Mouse (Mus musculus) embryonic facial prominence, embryonic 13.5 days (tissue): ENCODE results near the gene Rexo1. TPM values are rescaled to one million over a fixed set of nuclear protein-coding genes. Genes with fewer than 3 reads are reported as not detected.
A peak's percentile ranks its signal among the peaks of the same experiment; 100 is the strongest.

Experiments
- ATAC-seq: fragments of 200-750 bp; cut with Nextera tagmentation; 2 replicates; pipeline ENCODE4 v1.8.0; 2017; ENCODE audit warnings: low read depth; ENCODE audit not compliant: insufficient number of reproducible peaks, insufficient read depth, low FRiP score, low TSS enrichment
- H3K27ac ChIP-seq: fragments of 300-500 bp; sonication (generic); 2 replicates; pipeline ENCODE4 v1.5.1; 2015; ENCODE audit warnings: moderate library complexity, mild to moderate bottlenecking, inconsistent platforms
- H3K27me3 ChIP-seq: fragments of 300-500 bp; sonication (generic); 2 replicates; pipeline ENCODE4 v1.6.1; 2015; ENCODE audit warnings: mild to moderate bottlenecking, inconsistent platforms
- H3K36me3 ChIP-seq: fragments of 300-500 bp; sonication (generic); 2 replicates; pipeline ENCODE4 v1.6.1; 2015; ENCODE audit warnings: mild to moderate bottlenecking, inconsistent platforms
- H3K4me1 ChIP-seq: fragments of 300-500 bp; sonication (generic); 2 replicates; pipeline ENCODE4 v1.6.1; 2015; ENCODE audit warnings: inconsistent platforms
- H3K4me2 ChIP-seq: fragments of 300-500 bp; sonication (generic); 2 replicates; pipeline ENCODE4 v1.6.1; 2015; ENCODE audit warnings: moderate library complexity, mild to moderate bottlenecking, inconsistent platforms
- H3K4me3 ChIP-seq: fragments of 300-500 bp; sonication (generic); 2 replicates; pipeline ENCODE4 v1.5.1; 2015; ENCODE audit warnings: mild to moderate bottlenecking, inconsistent platforms
- H3K9ac ChIP-seq: fragments of 300-500 bp; sonication (generic); 2 replicates; pipeline ENCODE4 v1.6.1; 2015; ENCODE audit warnings: mild to moderate bottlenecking, inconsistent platforms
- H3K9me3 ChIP-seq: fragments of 300-500 bp; sonication (generic); 2 replicates; pipeline ENCODE4 v1.6.1; 2016; ENCODE audit warnings: inconsistent platforms
- WGBS: fragments of 180-500 bp; shearing (Covaris S2); methylation state at CpG from one replicate; pipeline ENCODE4 v1.1.7; 2015; ENCODE audit warnings: mixed read lengths; 5-methylcytosine and 5-hydroxymethylcytosine counted together
- polyA plus RNA-seq: library from polyadenylated mRNA; unstranded; fragments of >200 nt; fragmentation: Nextera tagmentation; extraction: Ambion mirVana; gene quantifications from 2 replicates; pipeline ENCODE4 v1.2.1, GENCODE M21; 2015

Gene Rexo1
- polyA plus RNA-seq, 1 experiment from 2014 or later = 31.3 TPM

DNA sequence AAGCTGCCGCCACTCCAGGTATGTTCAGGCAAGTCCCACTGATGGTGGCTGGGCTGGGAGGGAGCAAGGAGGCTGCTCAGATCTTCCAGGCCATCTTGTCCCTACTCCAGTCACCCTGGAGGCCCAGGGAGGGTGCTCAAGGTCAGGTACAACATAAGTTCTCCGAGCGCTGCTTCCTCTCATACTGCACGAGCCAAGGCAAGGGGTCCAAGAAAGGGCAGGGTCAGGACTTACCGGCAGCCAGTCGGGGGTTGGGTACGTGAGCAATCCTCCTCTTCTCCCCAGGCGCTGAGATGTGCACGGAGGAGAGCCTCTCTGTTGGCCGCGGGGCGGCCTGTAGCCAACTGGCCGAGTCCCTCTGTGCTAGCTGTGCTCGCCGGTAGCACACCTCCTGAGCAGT is 13.8 kb downstream of the Rexo1 start:
- H3K27ac ChIP-seq = no peak overlapping the region
- H3K36me3 ChIP-seq = peaks cover 84% of the 10 kb centered on the region
- H3K4me1 ChIP-seq = no peaks in the 10 kb centered on the region
- H3K4me2 ChIP-seq = no peak overlapping the region
- H3K27me3 ChIP-seq = no peaks in the 10 kb centered on the region
- no peak for ATAC-seq
- H3K4me3 ChIP-seq = no peak overlapping the region
- 93% methylated on average over 15 of the region's 15 CpGs for WGBS
- H3K9me3 ChIP-seq = no peaks in the 10 kb centered on the region
- no peak overlapping the region for H3K9ac ChIP-seq

DNA sequence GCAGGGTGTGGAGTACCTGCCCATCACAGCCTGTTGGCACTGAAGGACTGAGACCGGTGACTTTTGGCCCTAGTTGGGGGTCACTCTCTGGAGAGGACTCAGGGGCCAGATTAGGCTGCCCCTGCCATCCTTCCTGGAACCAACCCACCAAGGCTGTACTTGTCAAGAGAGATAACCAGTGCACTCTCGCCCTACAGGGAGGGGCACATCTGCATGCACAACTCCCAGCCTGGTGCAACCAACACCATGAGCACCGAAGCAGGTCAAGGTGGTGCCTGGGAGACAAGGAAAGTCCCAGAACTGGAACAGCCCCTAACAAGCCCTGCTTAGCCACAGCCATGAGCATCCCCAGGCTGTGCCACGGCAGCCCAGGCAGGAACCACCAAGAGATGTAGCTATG is 14.4 kb downstream of the Rexo1 start:
- Histone ChIP-seq H3K4me1 (no peaks in the 10 kb centered on the region), H3K9me3 (no peaks in the 10 kb centered on the region), H3K9ac (no peak overlapping the region), H3K4me3 (no peak overlapping the region), H3K36me3 (peaks cover 90% of the 10 kb centered on the region), H3K27ac (no peak overlapping the region), H3K27me3 (no peaks in the 10 kb centered on the region), H3K4me2 (no peak overlapping the region)
- ATAC-seq = no peak
- 98% methylated on average over 4 of the region's 4 CpGs for whole genome bisulfite sequencing

DNA sequence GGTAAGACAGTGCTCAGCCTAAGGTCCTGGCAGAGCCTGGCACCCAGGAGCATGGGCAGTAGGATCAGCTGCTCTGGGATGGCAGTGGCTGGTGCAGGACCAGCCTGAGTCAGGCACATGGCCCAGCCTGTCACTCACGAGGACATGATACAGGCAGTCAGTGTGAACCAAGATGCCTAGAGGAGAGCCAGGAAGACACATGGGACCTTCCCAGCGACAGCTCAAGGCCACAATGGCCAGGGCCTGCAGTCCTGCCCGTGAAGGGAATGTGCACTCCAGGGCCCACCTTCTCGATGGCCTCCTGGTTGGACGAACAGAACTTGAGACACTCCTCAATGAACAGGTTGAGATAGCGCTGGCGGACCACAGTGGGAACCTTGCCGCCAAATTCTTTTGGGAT is 15.8 kb downstream of the Rexo1 start:
- Histone ChIP-seq H3K4me1 (no peaks in the 10 kb centered on the region), H3K27ac (no peak overlapping the region), H3K4me2 (no peak overlapping the region), H3K4me3 (no peak overlapping the region), H3K27me3 (no peaks in the 10 kb centered on the region), H3K9me3 (no peaks in the 10 kb centered on the region), H3K36me3 (peaks cover 96% of the 10 kb centered on the region), H3K9ac (no peak overlapping the region)
- WGBS = 92% methylated on average over 8 of the region's 8 CpGs
- no peak for ATAC-seq

DNA sequence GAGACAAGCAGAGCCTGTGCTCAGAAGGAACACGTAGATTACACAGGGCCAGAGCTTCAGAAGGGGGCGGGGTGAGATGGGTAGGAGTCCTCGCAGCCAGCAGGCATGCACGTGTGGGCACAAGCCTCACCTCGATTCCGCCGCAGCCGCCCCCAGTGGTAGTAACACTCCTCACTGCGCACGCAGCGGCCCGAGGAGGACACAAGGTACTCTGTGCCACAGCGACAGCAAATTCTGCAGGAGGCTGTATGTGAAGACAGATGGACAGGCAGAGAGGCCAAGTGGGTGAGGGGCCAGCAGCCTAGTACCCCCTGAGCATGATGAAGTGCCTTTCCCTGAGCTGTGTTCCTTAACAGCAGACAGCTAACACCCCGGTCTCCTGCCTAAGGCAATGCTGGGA is 17.5 kb downstream of the Rexo1 start:
- Histone ChIP-seq H3K4me3 (no peak overlapping the region), H3K4me1 (peaks cover 4% of the 10 kb centered on the region), H3K4me2 (no peak overlapping the region), H3K27ac (no peak overlapping the region), H3K9ac (no peak overlapping the region), H3K36me3 (peaks cover 83% of the 10 kb centered on the region), H3K9me3 (no peaks in the 10 kb centered on the region), H3K27me3 (peaks cover 4% of the 10 kb centered on the region)
- ATAC-seq = no peak
- WGBS = 96% methylated on average over 14 of the region's 14 CpGs

DNA sequence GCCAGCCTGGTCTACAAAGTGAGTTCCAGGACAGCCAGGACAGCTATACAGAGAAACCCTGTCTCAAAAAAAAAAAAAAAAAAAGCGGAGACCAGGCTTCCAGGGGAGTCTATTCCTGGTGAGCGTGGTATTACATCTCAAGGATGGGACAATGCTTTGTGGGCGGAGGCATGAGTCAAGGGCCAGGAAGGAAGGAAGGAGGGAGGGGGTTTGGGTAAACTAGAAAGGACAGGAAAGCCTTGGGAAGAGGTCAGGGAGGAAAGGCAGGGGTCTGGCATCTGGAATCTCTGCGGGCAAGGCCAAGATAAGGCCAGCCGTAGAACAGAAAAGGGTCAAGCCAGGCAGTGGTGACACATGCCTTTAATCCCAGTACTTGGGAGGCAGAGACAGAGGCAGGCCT is 21.9 kb downstream of the Rexo1 start:
- H3K9me3 ChIP-seq = no peaks in the 10 kb centered on the region
- peaks cover 18% of the 10 kb centered on the region for H3K4me1 ChIP-seq
- no peak for ATAC-seq
- H3K27me3 ChIP-seq = peaks cover 45% of the 10 kb centered on the region
- no peak overlapping the region for H3K4me2 ChIP-seq
- no peak overlapping the region for H3K27ac ChIP-seq
- no peak overlapping the region for H3K9ac ChIP-seq
- H3K4me3 ChIP-seq = no peak overlapping the region
- H3K36me3 ChIP-seq = peaks cover 40% of the 10 kb centered on the region
- WGBS = 54% methylated on average over 5 of the region's 5 CpGs

DNA sequence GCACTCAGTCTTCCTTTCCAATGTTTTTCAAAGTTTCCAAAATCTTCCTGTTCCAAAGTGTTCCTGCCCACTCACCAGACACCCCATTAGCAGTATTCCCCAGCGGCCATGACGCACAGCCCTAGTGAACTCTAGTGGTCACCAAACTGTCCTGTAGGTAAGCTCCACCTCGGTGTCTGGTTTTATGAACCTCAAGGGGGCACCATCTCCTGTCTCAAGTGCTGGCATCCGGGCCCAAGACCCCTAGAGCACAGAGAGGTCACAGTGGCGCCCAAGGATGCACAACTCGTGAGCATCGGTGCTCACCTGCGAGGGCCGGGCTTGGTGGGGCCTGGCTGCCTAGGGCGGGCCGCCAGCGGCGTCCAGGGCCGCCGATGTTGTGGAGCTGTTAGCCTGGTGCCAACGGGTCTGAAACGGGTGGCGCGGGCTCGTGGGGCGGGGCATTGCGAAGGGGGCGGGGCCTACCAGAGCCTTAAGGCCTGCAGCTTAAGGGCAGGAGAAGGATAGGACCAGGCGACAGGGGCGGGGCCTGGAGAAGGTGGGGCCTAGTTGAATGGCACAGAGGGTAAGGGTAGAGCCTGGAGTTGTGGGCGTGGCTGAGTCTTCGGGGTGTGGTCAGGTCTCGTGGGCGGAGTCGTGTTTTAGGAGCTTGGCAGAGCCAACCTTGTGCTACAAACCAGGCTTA is 22.5 kb downstream of the Rexo1 start, which contains the start of gene Atp8b3:
Atp8b3 (minus strand) TSS at position 415 of the 685 bp plus-strand sequence.
- H3K4me1 ChIP-seq = peaks cover 18% of the 10 kb centered on the region
- ATAC-seq = 0 out of 2 replicates have a peak, but pooled peaks have one; percentile 45
- H3K36me3 ChIP-seq = peaks cover 33% of the 10 kb centered on the region
- H3K4me3 ChIP-seq = peak within 1 kb of the TSS; percentile 24
- peaks cover 51% of the 10 kb centered on the region for H3K27me3 ChIP-seq
- H3K9ac ChIP-seq = no peak within 1 kb of the TSS
- H3K27ac ChIP-seq = no peak within 1 kb of the TSS
- WGBS = 2% methylated on average over 30 of the region's 30 CpGs
- H3K9me3 ChIP-seq = no peaks in the 10 kb centered on the region
- H3K4me2 ChIP-seq = peak within 1 kb of the TSS; percentile 48

DNA sequence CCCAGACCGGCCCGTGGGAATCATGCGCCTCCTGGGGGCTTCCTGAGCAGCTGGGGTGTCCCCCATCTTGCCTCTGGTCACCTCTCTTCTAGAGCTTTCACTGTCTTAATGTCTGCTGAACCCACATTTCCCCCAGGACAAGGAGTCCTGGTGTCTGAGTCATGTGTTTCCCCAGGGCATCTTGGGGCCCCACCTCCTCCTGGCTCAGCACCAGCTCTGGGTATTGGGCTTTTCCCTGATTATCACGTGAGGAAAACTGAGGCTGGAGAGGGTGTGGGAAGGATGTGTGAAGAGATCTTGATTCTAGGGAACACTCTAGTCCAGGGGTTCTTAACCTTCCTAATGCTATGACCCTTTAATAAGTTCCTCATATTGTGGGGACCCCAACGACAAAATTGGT is 23.2 kb downstream of the Rexo1 start:
- Histone ChIP-seq H3K4me1 (peaks cover 18% of the 10 kb centered on the region), H3K9ac (no peak overlapping the region), H3K4me3 (no peak overlapping the region), H3K36me3 (peaks cover 27% of the 10 kb centered on the region), H3K9me3 (no peaks in the 10 kb centered on the region), H3K4me2 (no peak overlapping the region), H3K27ac (no peak overlapping the region), H3K27me3 (peaks cover 51% of the 10 kb centered on the region)
- no peak for ATAC-seq
- 47% methylated on average over 5 of the region's 5 CpGs for WGBS

DNA sequence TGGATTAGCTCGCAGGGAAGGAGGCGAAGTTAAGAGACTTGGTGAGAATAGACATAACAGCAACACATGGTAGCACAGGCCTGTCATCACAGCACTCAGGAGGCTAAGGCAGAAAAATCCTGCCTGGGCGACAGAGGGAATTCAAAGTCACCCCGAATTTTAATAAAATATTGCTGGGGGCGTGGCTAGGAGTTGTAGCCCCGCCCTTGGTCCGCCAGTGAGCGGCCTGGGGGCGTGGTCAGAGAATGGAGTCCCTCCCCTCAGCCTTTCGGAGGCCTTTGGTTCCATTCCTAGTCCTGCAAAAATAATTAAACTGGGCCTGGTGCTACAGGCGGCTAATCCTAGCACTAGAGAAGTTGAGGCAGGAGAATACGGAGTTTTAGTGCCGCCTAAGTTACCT is 25.6 kb downstream of the Rexo1 start:
- H3K9ac ChIP-seq = no peak overlapping the region
- no peaks in the 10 kb centered on the region for H3K9me3 ChIP-seq
- peaks cover 51% of the 10 kb centered on the region for H3K27me3 ChIP-seq
- ATAC-seq = no peak
- WGBS = 8% methylated on average over 13 of the region's 13 CpGs
- no peak overlapping the region for H3K4me2 ChIP-seq
- 0 out of 2 replicates have a peak, but pooled peaks cover 6% of the 10 kb centered on the region for H3K36me3 ChIP-seq
- no peak overlapping the region for H3K27ac ChIP-seq
- H3K4me1 ChIP-seq = peaks cover 18% of the 10 kb centered on the region
- peak overlapping the region; percentile 13; the same call in 1 of the 2 replicates for H3K4me3 ChIP-seq

DNA sequence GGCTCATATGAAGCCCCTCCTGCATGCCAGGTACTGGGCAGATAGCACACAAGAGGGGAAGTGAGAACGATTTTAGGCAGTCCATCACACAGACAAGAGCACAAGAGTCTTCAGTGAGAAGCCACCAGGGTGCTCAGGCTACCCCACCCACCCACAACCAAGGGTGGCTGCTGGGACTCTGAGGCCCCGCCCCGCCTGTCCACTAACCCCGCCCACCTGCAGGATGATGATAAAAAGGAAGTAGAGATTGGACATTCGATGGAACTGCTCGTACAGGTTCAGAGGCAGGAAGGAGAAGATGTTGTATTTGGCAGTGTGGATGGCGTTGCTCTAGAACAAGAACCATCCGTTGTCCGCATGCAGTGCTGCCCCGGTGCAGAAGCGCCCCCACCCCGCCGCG is 26.3 kb downstream of the Rexo1 start:
- Histone ChIP-seq H3K9me3 (no peaks in the 10 kb centered on the region), H3K4me2 (peak overlapping the region; percentile 31; the same call in 1 of the 2 replicates), H3K36me3 (no peaks in the 10 kb centered on the region), H3K27me3 (peaks cover 51% of the 10 kb centered on the region), H3K4me3 (peak overlapping the region; percentile 13; the same call in 1 of the 2 replicates), H3K4me1 (peaks cover 18% of the 10 kb centered on the region), H3K27ac (no peak overlapping the region), H3K9ac (no peak overlapping the region)
- 9% methylated on average over 14 of the region's 14 CpGs for WGBS
- ATAC-seq = no peak

DNA sequence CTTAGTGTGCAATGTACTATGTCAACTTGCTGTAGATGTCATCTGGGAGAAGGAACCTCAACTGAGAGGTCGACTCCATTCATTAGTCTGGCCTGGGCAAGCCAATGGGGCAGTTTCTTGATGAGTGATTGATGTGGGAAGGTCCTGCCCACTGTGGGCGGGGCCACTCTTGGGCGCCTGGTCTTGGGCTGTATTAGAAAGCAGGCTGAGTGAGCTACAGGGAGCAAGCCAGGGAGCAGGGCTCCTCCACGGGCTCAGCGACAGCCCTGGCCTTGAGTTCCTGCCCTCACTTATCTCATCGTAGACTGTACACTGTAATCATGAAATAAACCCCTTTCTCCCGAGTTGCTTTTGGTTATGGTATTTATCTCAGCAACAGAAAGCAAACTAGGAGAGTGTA is 27.7 kb downstream of the Rexo1 start:
- Histone ChIP-seq H3K27ac (no peak overlapping the region), H3K4me2 (no peak overlapping the region), H3K4me1 (peaks cover 13% of the 10 kb centered on the region), H3K27me3 (peaks cover 47% of the 10 kb centered on the region), H3K9me3 (no peaks in the 10 kb centered on the region), H3K36me3 (no peaks in the 10 kb centered on the region), H3K4me3 (no peak overlapping the region), H3K9ac (no peak overlapping the region)
- 18% methylated on average over 7 of the region's 7 CpGs for WGBS
- no peak for ATAC-seq

DNA sequence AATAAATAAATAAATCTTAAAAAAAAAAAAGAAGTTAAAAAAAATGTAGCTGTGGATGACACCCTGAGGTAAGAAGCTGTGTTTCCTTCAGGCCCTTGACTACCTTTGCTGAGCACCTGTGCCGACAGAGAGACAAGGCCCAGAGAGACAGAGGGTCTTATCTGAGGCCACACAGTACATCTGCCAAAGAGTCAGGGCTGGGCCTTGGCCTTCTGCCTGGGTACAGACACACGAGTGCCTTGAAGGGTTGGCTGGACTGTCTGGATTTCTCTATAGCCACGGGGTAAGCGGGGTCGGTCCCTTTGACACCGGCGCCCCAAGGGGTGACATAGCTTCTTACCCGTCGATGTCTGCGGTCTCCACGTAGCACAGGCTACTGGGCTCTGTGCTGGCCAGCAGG is 28.6 kb downstream of the Rexo1 start:
- no peak for ATAC-seq
- Histone ChIP-seq H3K36me3 (no peaks in the 10 kb centered on the region), H3K27me3 (peaks cover 40% of the 10 kb centered on the region), H3K9me3 (no peaks in the 10 kb centered on the region), H3K9ac (no peak overlapping the region), H3K4me2 (no peak overlapping the region), H3K4me3 (no peak overlapping the region), H3K4me1 (peaks cover 11% of the 10 kb centered on the region; the same call in 1 of the 2 replicates), H3K27ac (no peak overlapping the region)
- WGBS = 80% methylated on average over 11 of the region's 11 CpGs

DNA sequence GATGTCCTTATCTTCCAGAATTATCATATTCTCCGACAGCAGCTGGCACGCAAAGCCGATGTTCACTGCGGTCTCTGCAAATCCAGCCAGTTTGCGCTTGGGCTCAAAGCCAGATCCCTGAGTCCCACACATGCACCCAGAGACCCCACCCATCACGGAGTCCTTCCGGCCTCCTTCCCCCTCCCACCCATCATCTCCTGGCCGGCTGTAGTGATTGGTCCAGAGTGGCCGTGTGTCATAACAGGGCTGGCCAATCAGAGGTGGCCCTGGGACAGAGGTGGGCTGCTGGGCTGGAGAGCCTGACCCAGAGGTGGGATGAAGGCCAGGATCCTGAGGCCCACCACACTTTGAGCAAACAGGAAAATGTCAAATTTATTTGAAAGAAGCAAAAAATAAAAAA is 35.2 kb downstream of the Rexo1 start:
- 26% methylated on average over 9 of the region's 9 CpGs for WGBS
- Histone ChIP-seq H3K4me3 (no peak overlapping the region), H3K27ac (no peak overlapping the region), H3K9ac (no peak overlapping the region), H3K4me2 (peak overlapping the region; percentile 18; the same call in 1 of the 2 replicates), H3K9me3 (no peaks in the 10 kb centered on the region), H3K4me1 (no peaks in the 10 kb centered on the region), H3K36me3 (no peaks in the 10 kb centered on the region), H3K27me3 (peaks cover 5% of the 10 kb centered on the region)
- ATAC-seq = peak; percentile 57; the same call in 1 of the 2 replicates
